Mouse (Mus musculus): ENCODE measurements around the gene Gimap3. TPM values are rescaled to one million over a fixed set of nuclear protein-coding genes. Genes with fewer than 3 reads are reported as not detected.

The Gimap3 gene
- polyA plus RNA-seq, 1 experiment from 2014 or later: 0.64 TPM

DNA sequence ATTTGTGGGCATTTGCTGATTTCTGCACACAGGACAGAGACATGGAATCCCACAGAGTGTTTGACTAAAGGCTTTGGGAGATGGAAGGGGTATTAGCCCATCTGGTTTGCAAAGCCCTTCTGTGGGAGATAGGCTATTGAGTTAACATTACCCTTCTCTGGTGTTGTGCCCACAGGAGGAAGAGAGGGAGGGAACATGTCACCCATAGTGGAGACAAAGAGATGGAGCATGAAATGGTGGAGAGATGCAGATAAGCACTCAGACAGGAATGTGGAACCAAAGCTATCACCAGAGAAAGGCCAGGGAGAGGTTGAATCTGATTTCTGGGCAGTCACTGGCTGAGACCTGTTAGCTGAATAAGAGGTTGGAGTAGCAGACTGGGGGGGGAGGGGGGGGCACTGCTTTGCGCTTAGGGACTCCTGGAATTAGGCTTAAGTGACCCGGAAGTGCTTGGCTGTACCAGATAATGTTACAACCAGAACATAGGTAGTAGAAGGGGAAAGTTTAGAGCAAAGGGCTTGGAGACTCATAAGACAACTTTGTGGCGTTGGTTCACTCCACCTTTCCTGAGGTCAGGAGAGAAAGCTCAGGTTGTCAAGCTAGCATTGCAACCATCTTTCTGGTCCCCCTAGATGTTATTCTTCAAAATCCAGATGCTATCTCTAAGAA lies 30.0 kb downstream of the Gimap3 start:
- ATAC-seq: no peak
- H3K9ac ChIP-seq (ENCODE audit: low read depth, low read length): no peak overlapping the region
- peaks cover 12% of the 10 kb centered on the region for H3K4me1 ChIP-seq (replicated peaks; ENCODE audit: control insufficient read depth, insufficient read depth, low read length)
- H3K27me3 ChIP-seq (replicated peaks; ENCODE audit: control insufficient read depth, insufficient read depth, low read length): no peaks in the 10 kb centered on the region
- no peak overlapping the region for H3K27ac ChIP-seq (ENCODE audit: low read depth, low read length)
- H3K36me3 ChIP-seq (ENCODE audit: control insufficient read depth, insufficient read depth): no peaks in the 10 kb centered on the region
- TF ChIP-seq CTCF (IDR thresholded peaks at IDR 0.05; ENCODE audit: low read depth): no peak
- no peak overlapping the region for H3K4me3 ChIP-seq (ENCODE audit: low read depth, low read length)
- 37% methylated on average over 3 of the region's 3 CpGs for WGBS
- H3K9me3 ChIP-seq (ENCODE audit: control insufficient read depth): no peaks in the 10 kb centered on the region
- H3K4me2 ChIP-seq (replicated peaks; ENCODE audit: low read depth): peak overlapping the region; percentile 85

DNA sequence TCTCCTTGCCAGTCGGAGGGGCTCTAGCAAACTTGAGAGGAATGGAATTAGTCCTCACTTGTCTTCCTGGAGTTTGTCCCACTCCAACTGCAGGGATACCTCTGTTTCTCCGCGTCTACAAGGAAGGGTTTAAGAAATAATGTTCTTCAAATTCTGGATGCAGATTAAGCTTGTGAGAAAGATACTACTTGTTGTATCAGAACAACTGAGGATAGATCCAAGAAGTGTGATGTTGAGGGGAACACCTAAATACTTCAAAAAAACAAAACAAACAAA lies 30.9 kb downstream of the Gimap3 start:
- no peak for ATAC-seq
- Histone ChIP-seq H3K4me2 (replicated peaks; ENCODE audit: low read depth) (peak overlapping the region; percentile 58; the same call in 1 of the 2 replicates), H3K36me3 (ENCODE audit: control insufficient read depth, insufficient read depth) (no peaks in the 10 kb centered on the region), H3K9me3 (ENCODE audit: control insufficient read depth) (no peaks in the 10 kb centered on the region), H3K4me1 (replicated peaks; ENCODE audit: control insufficient read depth, insufficient read depth, low read length) (peaks cover 12% of the 10 kb centered on the region), H3K9ac (ENCODE audit: low read depth, low read length) (no peak overlapping the region), H3K27ac (ENCODE audit: low read depth, low read length) (no peak overlapping the region), H3K4me3 (ENCODE audit: low read depth, low read length) (no peak overlapping the region; the same call in 1 of the 2 replicates), H3K27me3 (replicated peaks; ENCODE audit: control insufficient read depth, insufficient read depth, low read length) (no peaks in the 10 kb centered on the region)
- TF ChIP-seq CTCF (IDR thresholded peaks at IDR 0.05; ENCODE audit: low read depth): no peak
- WGBS: 65% methylated on average over 3 of the region's 3 CpGs

DNA sequence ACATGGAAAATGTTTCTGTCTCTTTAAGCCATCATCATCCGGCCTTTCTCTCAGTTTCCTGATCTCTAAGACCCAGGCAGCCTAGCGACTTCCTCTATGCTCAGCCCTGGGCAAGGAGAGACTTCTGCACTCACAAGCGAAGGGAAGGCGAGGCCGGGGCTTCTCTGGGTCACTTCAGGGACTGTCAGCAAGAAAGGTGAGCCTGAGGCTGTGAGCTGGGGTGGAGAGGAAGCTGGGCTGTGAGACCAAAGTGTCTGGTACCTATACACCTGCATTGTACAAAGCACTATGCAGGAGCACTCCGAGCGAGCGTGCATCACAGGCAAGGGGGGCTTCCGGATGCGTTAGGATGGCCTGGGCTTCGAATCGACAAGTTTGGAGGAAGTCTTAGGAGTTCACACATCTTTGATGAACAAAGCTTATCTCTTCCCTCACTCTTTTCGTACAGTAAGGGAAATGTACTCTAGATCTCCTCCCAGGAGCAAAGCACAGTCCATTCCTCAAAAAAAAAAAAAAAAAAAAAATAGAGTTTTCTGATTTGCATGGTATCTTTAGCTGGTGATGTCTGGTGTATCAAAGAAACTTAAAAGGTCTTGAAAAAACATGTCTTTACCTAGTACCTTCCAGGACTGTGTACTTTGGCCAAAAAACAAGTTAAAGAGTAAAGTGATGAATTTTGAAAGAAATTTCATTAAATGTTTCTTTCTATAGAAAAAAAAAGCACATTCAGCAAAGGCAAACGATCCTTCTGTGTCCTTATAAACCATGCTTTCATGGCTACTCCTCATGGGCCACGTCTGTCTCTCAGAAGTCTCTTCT lies 31.5 kb downstream of the Gimap3 start, which contains the start of gene Gimap1:
TSS of gene Gimap1 (plus strand) at position 94 of the 819 bp plus-strand sequence.
- Histone ChIP-seq H3K27ac (ENCODE audit: low read depth, low read length) (peak within 1 kb of the TSS; percentile 1; the same call in 1 of the 2 replicates), H3K4me1 (replicated peaks; ENCODE audit: control insufficient read depth, insufficient read depth, low read length) (peaks cover 12% of the 10 kb centered on the region), H3K9me3 (ENCODE audit: control insufficient read depth) (no peaks in the 10 kb centered on the region), H3K9ac (ENCODE audit: low read depth, low read length) (0 out of 2 replicates have a peak within 1 kb of the TSS, but pooled peaks have one; percentile 26), H3K27me3 (replicated peaks; ENCODE audit: control insufficient read depth, insufficient read depth, low read length) (no peaks in the 10 kb centered on the region), H3K36me3 (ENCODE audit: control insufficient read depth, insufficient read depth) (no peaks in the 10 kb centered on the region), H3K4me2 (replicated peaks; ENCODE audit: low read depth) (peak within 1 kb of the TSS; percentile 58), H3K4me3 (ENCODE audit: low read depth, low read length) (peak within 1 kb of the TSS; percentile 38)
- ATAC-seq: no peak
- 46% methylated on average over 15 of the region's 15 CpGs for WGBS
- TF ChIP-seq CTCF (IDR thresholded peaks at IDR 0.05; ENCODE audit: low read depth): no peak

DNA sequence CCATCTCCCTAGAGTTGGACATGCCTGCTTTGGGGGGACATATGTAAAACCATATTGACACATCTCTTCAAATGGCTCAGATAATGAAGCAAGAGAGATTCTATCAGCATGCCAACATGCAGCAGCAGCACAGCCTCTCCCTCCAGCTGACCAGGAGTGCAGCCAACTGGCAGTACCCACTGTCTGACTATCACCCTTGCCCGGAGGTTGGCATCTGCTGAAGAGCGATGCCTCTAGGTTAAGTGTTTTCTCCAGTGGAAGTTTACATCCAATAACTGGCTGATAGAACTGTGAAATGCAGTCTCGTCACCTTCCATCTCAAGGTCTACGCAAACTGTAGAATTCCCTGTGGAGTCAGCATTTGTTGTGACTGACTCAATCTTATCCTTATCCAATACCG lies 33.0 kb downstream of the Gimap3 start:
- Histone ChIP-seq H3K4me3 (ENCODE audit: low read depth, low read length) (no peak overlapping the region), H3K27ac (ENCODE audit: low read depth, low read length) (no peak overlapping the region), H3K9ac (ENCODE audit: low read depth, low read length) (no peak overlapping the region), H3K4me2 (replicated peaks; ENCODE audit: low read depth) (no peak overlapping the region), H3K36me3 (ENCODE audit: control insufficient read depth, insufficient read depth) (no peaks in the 10 kb centered on the region), H3K4me1 (replicated peaks; ENCODE audit: control insufficient read depth, insufficient read depth, low read length) (peaks cover 12% of the 10 kb centered on the region), H3K9me3 (ENCODE audit: control insufficient read depth) (no peaks in the 10 kb centered on the region), H3K27me3 (replicated peaks; ENCODE audit: control insufficient read depth, insufficient read depth, low read length) (no peaks in the 10 kb centered on the region)
- no peak for ATAC-seq
- no peak for TF ChIP-seq CTCF (IDR thresholded peaks at IDR 0.05; ENCODE audit: low read depth)
- WGBS: 89% methylated on average over 5 of the region's 5 CpGs

DNA sequence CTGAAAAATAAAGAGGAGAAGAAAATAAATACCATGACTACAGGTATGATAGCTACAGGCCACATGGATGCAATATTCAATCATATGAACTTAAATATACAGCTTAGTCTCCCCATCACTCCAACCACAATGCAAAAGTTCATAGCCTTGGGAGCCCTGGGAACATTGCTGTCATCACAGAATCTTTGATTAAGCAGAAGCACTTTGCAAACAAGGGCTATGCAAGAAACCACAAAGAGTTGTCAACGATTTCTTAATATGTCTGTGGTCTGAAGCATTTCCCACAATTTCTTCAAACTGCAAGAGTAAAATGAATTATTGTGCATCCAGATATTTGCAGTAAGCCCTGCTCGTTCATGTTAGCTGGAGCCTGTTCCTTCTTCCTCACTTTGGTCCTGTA lies 33.6 kb downstream of the Gimap3 start:
- Histone ChIP-seq H3K36me3 (ENCODE audit: control insufficient read depth, insufficient read depth) (no peaks in the 10 kb centered on the region), H3K9me3 (ENCODE audit: control insufficient read depth) (no peaks in the 10 kb centered on the region), H3K27me3 (replicated peaks; ENCODE audit: control insufficient read depth, insufficient read depth, low read length) (no peaks in the 10 kb centered on the region), H3K9ac (ENCODE audit: low read depth, low read length) (no peak overlapping the region), H3K4me3 (ENCODE audit: low read depth, low read length) (no peak overlapping the region), H3K27ac (ENCODE audit: low read depth, low read length) (no peak overlapping the region), H3K4me1 (replicated peaks; ENCODE audit: control insufficient read depth, insufficient read depth, low read length) (peaks cover 12% of the 10 kb centered on the region), H3K4me2 (replicated peaks; ENCODE audit: low read depth) (no peak overlapping the region)
- 68% methylated on average over 2 of the region's 2 CpGs for WGBS
- ATAC-seq: no peak
- no peak for TF ChIP-seq CTCF (IDR thresholded peaks at IDR 0.05; ENCODE audit: low read depth)

DNA sequence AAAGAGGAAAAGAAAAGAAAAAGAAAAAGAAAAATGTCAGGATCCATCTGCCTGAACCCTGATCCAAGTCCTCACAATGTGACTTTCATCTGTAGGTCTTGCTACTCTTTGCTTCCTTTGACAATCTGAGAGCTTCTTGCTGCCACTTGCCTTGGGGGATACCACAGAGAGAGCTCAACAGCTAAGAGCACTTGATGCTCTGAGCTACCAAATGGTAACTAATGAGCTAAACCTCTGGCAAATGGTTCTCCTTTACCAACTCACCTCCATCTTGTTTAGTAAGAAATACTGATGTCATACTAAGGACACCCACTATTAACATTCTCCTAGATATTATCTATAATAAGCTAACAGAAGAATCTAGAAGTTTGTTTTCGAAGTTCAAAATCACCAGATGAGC lies 37.0 kb downstream of the Gimap3 start:
- Histone ChIP-seq H3K27ac (ENCODE audit: low read depth, low read length) (no peak overlapping the region), H3K4me3 (ENCODE audit: low read depth, low read length) (no peak overlapping the region), H3K27me3 (replicated peaks; ENCODE audit: control insufficient read depth, insufficient read depth, low read length) (no peaks in the 10 kb centered on the region), H3K4me2 (replicated peaks; ENCODE audit: low read depth) (no peak overlapping the region), H3K9ac (ENCODE audit: low read depth, low read length) (no peak overlapping the region), H3K36me3 (ENCODE audit: control insufficient read depth, insufficient read depth) (no peaks in the 10 kb centered on the region), H3K4me1 (replicated peaks; ENCODE audit: control insufficient read depth, insufficient read depth, low read length) (no peaks in the 10 kb centered on the region), H3K9me3 (ENCODE audit: control insufficient read depth) (no peaks in the 10 kb centered on the region)
- no peak for ATAC-seq
- no peak for TF ChIP-seq CTCF (IDR thresholded peaks at IDR 0.05; ENCODE audit: low read depth)
- WGBS: 96% methylated on average over 1 of the region's 1 CpGs

Measured in intestine, postnatal 0 days (tissue).